Mouse (Mus musculus) heart, embryonic 10.5 days (tissue): ENCODE data around the gene Taar8a. TPM values are rescaled to one million over a fixed set of nuclear protein-coding genes. Genes with fewer than 3 reads are reported as not detected.
"Not testable (repeated sequence)": the region's sequence is repeated elsewhere in the genome, so short reads cannot be mapped to it uniquely, and the experiment has no call there.

ENCODE experiments used
- DNase-seq: peaks from one replicate; pipeline ENCODE4 v3.0.0-alpha.2; 2017; ENCODE audit warnings: low spot score
- H3K27ac ChIP-seq: fragments of 300-500 bp; sonication (generic); 2 replicates; pipeline ENCODE4 v1.5.1; 2016; ENCODE audit warnings: mild to moderate bottlenecking
- H3K27me3 ChIP-seq: fragments of 300-500 bp; sonication (generic); 2 replicates; pipeline ENCODE4 v1.6.1; 2016; ENCODE audit warnings: mild to moderate bottlenecking; ENCODE audit not compliant: poor library complexity, insufficient read depth, severe bottlenecking
- H3K36me3 ChIP-seq: fragments of 300-500 bp; sonication (generic); 2 replicates; pipeline ENCODE4 v1.6.1; 2016; ENCODE audit warnings: mild to moderate bottlenecking, moderate library complexity
- H3K4me1 ChIP-seq: fragments of 300-500 bp; sonication (generic); 2 replicates; pipeline ENCODE4 v1.6.1; 2016; ENCODE audit warnings: mild to moderate bottlenecking
- H3K4me3 ChIP-seq: fragments of 300-500 bp; sonication (generic); 2 replicates; pipeline ENCODE4 v1.5.1; 2016; ENCODE audit warnings: mild to moderate bottlenecking, moderate library complexity
- H3K9me3 ChIP-seq: fragments of 300-500 bp; sonication (generic); 2 replicates; pipeline ENCODE4 v1.6.1; 2016; ENCODE audit warnings: mild to moderate bottlenecking, moderate library complexity
- WGBS: fragments of 180-500 bp; shearing (Covaris S2); methylation state at CpG from one replicate; pipeline ENCODE4 v1.1.7; 2016; 5-methylcytosine and 5-hydroxymethylcytosine counted together
- polyA plus RNA-seq: library from polyadenylated mRNA; unstranded; fragments of >200 nt; fragmentation: Nextera tagmentation; extraction: Ambion mirVana; gene quantifications from 2 replicates; pipeline ENCODE4 v1.2.1, GENCODE M21; 2016

The Taar8a gene
- polyA plus RNA-seq, 1 experiment from 2014 or later, result not detected

DNA sequence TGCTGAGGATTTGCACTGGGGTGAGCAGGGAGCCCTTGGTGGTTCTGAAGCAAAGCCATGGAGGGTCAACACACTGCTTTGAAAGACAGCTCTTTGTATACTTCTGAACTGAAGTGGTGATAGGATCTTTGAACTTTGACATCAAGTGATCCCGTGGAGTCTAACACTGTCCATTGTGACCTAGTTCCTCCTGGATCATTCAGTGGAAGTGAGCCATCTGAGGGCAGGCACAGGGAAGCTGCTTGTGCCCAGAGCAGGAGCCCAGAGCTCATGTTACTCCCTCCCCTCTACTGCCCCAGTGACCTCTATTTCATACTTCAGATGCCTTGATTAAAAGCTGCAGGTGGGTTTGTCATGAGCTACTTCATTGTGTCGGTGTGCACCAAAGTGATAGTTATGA lies 20.7 kb downstream of the Taar8a start:
- DNase-seq, H3K27me3 ChIP-seq, H3K9me3 ChIP-seq, H3K4me3 ChIP-seq, H3K36me3 ChIP-seq, H3K4me1 ChIP-seq, H3K27ac ChIP-seq: not testable (repeated sequence)
- 65% methylated on average over 2 of the region's 2 CpGs for WGBS

DNA sequence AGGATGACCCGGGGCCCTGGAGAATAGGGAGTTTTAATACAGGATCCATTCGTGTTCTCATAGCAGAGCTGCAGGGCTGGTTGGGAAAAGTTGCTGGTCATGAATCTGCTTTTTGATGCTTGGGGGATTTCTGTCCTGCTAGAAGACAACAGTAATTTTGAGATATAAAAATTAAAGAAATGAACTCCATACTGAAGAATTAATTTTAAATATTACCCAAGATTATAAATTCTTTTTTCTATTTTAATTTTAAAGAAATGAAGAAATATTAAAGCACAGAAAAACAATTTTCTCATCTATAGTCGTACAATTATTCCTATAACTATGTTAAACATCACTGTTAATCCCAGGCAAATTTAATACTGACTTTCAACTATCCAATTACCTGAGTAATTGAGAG lies 25.5 kb downstream of the Taar8a start, which contains the start of gene Taar8c:
Taar8c (minus strand) TSS at position 101 of the 400 bp plus-strand sequence.
- not testable (repeated sequence) for H3K36me3 ChIP-seq, H3K9me3 ChIP-seq, H3K27me3 ChIP-seq, DNase-seq, H3K4me3 ChIP-seq, H3K27ac ChIP-seq, H3K4me1 ChIP-seq
- 72% methylated on average over 1 of the region's 3 CpGs for WGBS

DNA sequence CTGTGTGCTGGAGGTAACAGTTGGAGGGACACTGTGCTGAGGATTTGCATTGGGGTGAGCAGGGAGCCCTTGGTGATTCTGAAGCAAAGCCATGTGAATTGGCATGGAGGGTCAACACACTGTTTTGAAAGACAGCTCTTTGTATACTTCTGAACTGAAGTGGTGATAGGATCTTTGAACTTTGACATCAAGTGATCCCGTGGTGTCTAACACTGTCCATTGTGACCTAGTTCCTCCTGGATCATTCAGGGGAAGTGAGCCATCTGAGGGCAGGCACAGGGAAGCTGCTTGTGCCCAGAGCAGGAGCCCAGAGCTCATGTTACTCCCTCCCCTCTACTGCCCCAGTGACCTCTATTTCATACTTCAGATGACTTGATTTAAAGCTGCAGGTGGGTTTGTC lies 27.0 kb downstream of the Taar8a start:
- WGBS, result 21% methylated on average over 1 of the region's 1 CpGs
- not testable (repeated sequence) for H3K4me1 ChIP-seq, H3K36me3 ChIP-seq, DNase-seq, H3K9me3 ChIP-seq, H3K4me3 ChIP-seq, H3K27me3 ChIP-seq, H3K27ac ChIP-seq

- Histone ChIP-seq H3K4me1 (no peaks in the 10 kb centered on the region), H3K27me3 (no peaks in the 10 kb centered on the region), H3K4me3 (no peak overlapping the region), H3K9me3 (no peaks in the 10 kb centered on the region), H3K27ac (no peak overlapping the region), H3K36me3 (no peaks in the 10 kb centered on the region)
- WGBS, result 65% methylated on average over 5 of the region's 5 CpGs
- no peak for DNase-seq
Observed at GRCm38 (mm10) chr10:24107747-24108146, 31.4 kb downstream of the Taar8a start.

GRCm38 (mm10) chr10:24108236-24108635 lies 31.9 kb downstream of the Taar8a start:
- no peaks in the 10 kb centered on the region for H3K4me1 ChIP-seq
- no peak for DNase-seq
- H3K27ac ChIP-seq, result no peak overlapping the region
- H3K27me3 ChIP-seq, result no peaks in the 10 kb centered on the region
- H3K36me3 ChIP-seq, result no peaks in the 10 kb centered on the region
- no peak overlapping the region for H3K4me3 ChIP-seq
- no peaks in the 10 kb centered on the region for H3K9me3 ChIP-seq
- 70% methylated on average over 3 of the region's 3 CpGs for WGBS

DNA sequence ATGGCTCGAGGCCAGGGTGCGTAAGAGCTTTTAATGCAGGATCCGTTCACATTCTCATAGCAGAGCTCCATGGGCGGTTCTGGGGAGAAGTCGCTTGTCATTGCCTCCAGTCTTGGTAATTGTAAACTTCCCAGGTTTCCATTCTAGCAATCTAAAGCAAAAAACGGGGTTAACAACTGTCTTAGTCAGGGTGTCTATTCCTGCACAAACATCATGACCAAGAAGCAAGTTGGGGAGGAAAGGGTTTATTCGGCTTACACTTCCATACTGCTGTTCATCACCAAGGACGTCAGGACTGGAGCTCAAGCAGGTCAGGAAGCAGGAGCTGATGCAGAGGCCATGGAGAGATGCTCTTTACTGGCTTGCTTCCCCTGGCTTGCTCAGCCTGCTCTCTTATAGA lies 33.1 kb downstream of the Taar8a start, which contains the start of gene Taar9:
Taar9 (minus strand) TSS at position 101 of the 400 bp plus-strand sequence.
- DNase-seq, H3K27me3 ChIP-seq, H3K9me3 ChIP-seq, H3K4me1 ChIP-seq, H3K27ac ChIP-seq, H3K36me3 ChIP-seq, H3K4me3 ChIP-seq: not testable (repeated sequence)
- 80% methylated on average over 8 of the region's 8 CpGs for WGBS

GRCm38 (mm10) chr10:24111116-24111778 lies 34.9 kb downstream of the Taar8a start:
- H3K9me3 ChIP-seq, result peaks cover 4% of the 10 kb centered on the region; the same call in 1 of the 2 replicates
- no peak overlapping the region for H3K4me3 ChIP-seq
- DNase-seq, result no peak
- H3K27ac ChIP-seq, result no peak overlapping the region
- H3K27me3 ChIP-seq, result no peaks in the 10 kb centered on the region
- H3K4me1 ChIP-seq, result no peaks in the 10 kb centered on the region
- WGBS, result 49% methylated on average over 6 of the region's 6 CpGs
- H3K36me3 ChIP-seq, result no peaks in the 10 kb centered on the region

Other genes starting within 250 kb of the Taar8a start
- not detected in 2 replicates for gene Vnn3, start 225.0 kb upstream of the Taar8a start, polyA plus RNA-seq
- 12.3 and 12.4 TPM in 2 replicates for gene Vnn1, start 181.8 kb upstream of the Taar8a start, polyA plus RNA-seq
- gene Taar1, start 156.1 kb upstream of the Taar8a start, polyA plus RNA-seq, result not detected in 2 replicates
- 0.14 TPM in 1 of 2 replicates, not detected in the other for gene Taar2, start 137.9 kb upstream of the Taar8a start, polyA plus RNA-seq
- not detected in 2 replicates for gene Taar3, start 126.9 kb upstream of the Taar8a start, polyA plus RNA-seq
- not detected in 2 replicates for gene Taar4, start 116.0 kb upstream of the Taar8a start, polyA plus RNA-seq
- gene Taar5, start 105.8 kb upstream of the Taar8a start, polyA plus RNA-seq, result not detected in 2 replicates
- gene Taar6, start 90.9 kb upstream of the Taar8a start, polyA plus RNA-seq, result not detected in 2 replicates
- gene Taar7a, start 83.0 kb upstream of the Taar8a start, polyA plus RNA-seq, result not detected in 2 replicates
- gene Taar7b, start 76.6 kb upstream of the Taar8a start, polyA plus RNA-seq, result not detected in 2 replicates
- not detected in 2 replicates for gene Taar7d, start 49.3 kb upstream of the Taar8a start, polyA plus RNA-seq
- not detected in 2 replicates for gene Taar7e, start 38.9 kb upstream of the Taar8a start, polyA plus RNA-seq
- gene Taar7f, start 27.0 kb upstream of the Taar8a start, polyA plus RNA-seq, result not detected in 2 replicates
- gene Taar8b, start 15.8 kb downstream of the Taar8a start, polyA plus RNA-seq, result not detected in 2 replicates
- not detected in 2 replicates for gene Taar8c, start 25.4 kb downstream of the Taar8a start, polyA plus RNA-seq
- not detected in 2 replicates for gene Taar9, start 33.0 kb downstream of the Taar8a start, polyA plus RNA-seq
- 78.7 and 81.8 TPM in 2 replicates for gene Stx7, start 72.8 kb downstream of the Taar8a start, polyA plus RNA-seq
- gene Moxd1, start 147.0 kb downstream of the Taar8a start, polyA plus RNA-seq, result 1.6 and 6.2 TPM in 2 replicates